Mouse (Mus musculus) forebrain, embryonic 14.5 days (tissue): Measurements from ENCODE around the gene Mt1. TPM values are rescaled to one million over a fixed set of nuclear protein-coding genes. Genes with fewer than 3 reads are reported as not detected.

Experiments used
- ATAC-seq: fragments of 200-750 bp; cut with Nextera tagmentation; 2 replicates; pipeline ENCODE4 v1.8.0; 2017; ENCODE audit warnings: mild to moderate bottlenecking, moderate library complexity
- DNase-seq: peaks from one replicate; pipeline ENCODE4 v3.0.0-alpha.2; 2015; ENCODE audit warnings: low spot score
- H3K27ac ChIP-seq: fragments of 300-500 bp; sonication (generic); 2 replicates; pipeline ENCODE4 v1.5.1; 2014; ENCODE audit warnings: low read depth, mild to moderate bottlenecking, control low read depth, low read length, moderate library complexity
- H3K27me3 ChIP-seq: fragments of 300-500 bp; sonication (generic); replicated peaks from 2 replicates; pipeline ENCODE4 v1.6.1; 2014; ENCODE audit warnings: low read length, control low read depth, mixed read lengths; ENCODE audit not compliant: control insufficient read depth, insufficient read depth
- H3K36me3 ChIP-seq: fragments of 300-500 bp; sonication (generic); 2 replicates; pipeline ENCODE4 v1.6.1; 2014; ENCODE audit warnings: low read length, control low read depth; ENCODE audit not compliant: control insufficient read depth, insufficient read depth
- H3K4me1 ChIP-seq: fragments of 300-500 bp; sonication (generic); 2 replicates; pipeline ENCODE4 v1.6.1; 2014; ENCODE audit warnings: antibody characterized with exemption, low read length, control low read depth; ENCODE audit not compliant: control insufficient read depth, insufficient read depth
- H3K4me2 ChIP-seq: fragments of 300-500 bp; sonication (generic); 2 replicates; pipeline ENCODE4 v1.6.1; 2014; ENCODE audit warnings: mild to moderate bottlenecking, control low read depth, low read length
- H3K4me3 ChIP-seq: fragments of 300-500 bp; sonication (generic); 2 replicates; pipeline ENCODE4 v1.5.1; 2014; ENCODE audit warnings: low read depth, low read length, control low read depth
- H3K9ac ChIP-seq: fragments of 300-500 bp; sonication (generic); 2 replicates; pipeline ENCODE4 v1.6.1; 2014; ENCODE audit warnings: mild to moderate bottlenecking, low read length, control low read depth, moderate library complexity
- H3K9me3 ChIP-seq: fragments of 300-500 bp; sonication (generic); replicated peaks from 2 replicates; pipeline ENCODE4 v1.6.1; 2016; ENCODE audit warnings: low read length, control low read depth, mixed read lengths; ENCODE audit not compliant: control insufficient read depth
- WGBS: fragments of 180-500 bp; shearing (Covaris S2); extraction: QIAGEN DNeasy Blood & Tissue Kit; methylation state at CpG from one replicate; pipeline ENCODE4 v1.1.7; 2014; 5-methylcytosine and 5-hydroxymethylcytosine counted together
- polyA plus RNA-seq: library from polyadenylated mRNA; unstranded; fragments of >200 nt; fragmentation: Nextera tagmentation; extraction: Ambion mirVana; gene quantifications from 2 replicates; pipeline ENCODE4 v1.2.1, GENCODE M21; 2014

Mt1 gene
- polyA plus RNA-seq, 1 experiment from 2014 or later, result 110 TPM

DNA sequence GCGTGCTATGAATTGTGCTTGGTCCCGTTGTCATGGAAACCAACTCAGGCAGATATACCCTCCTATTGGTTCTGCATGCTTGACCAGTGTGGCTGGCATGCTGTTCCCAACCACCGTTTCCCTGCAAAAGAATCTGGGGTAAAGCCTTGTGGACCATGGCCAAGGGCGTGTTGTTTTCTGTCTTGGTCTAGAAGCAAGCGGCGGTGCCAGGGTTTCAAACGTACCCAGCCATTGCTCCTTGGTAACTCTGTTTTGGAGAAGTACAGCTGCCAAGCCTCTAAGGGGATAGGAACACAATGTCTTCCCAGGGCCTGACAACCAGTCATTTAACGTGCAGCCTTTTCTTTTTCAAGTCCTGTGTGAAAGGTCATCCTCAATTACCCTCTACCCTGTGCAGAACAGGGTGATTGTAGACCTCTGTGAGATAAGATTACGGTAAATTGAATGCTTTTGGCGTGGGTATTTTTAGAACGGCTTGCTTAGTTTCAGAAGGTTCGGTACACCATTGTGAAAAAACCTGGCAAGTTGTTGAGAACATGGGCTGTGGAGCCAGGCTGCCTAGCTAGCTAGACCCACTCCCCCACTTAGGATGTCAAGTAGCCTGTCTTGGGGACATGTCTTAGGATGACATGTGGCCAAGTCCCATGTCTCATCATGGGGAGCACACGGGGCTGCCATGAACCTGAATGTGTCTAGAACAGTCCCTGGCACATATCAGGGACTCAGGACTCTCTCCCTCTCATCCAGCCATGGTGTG, 10.6 kb downstream of the Mt1 start:
- Histone ChIP-seq H3K4me1 (peaks cover 4% of the 10 kb centered on the region), H3K36me3 (no peaks in the 10 kb centered on the region), H3K4me3 (no peak overlapping the region), H3K4me2 (no peak overlapping the region), H3K27ac (no peak overlapping the region), H3K9me3 (no peaks in the 10 kb centered on the region), H3K9ac (no peak overlapping the region), H3K27me3 (peaks cover 13% of the 10 kb centered on the region)
- DNase-seq (peak; percentile 54), ATAC-seq (no peak; the same call in 1 of the 2 replicates)
- WGBS, result 73% methylated on average over 13 of the region's 13 CpGs

DNA sequence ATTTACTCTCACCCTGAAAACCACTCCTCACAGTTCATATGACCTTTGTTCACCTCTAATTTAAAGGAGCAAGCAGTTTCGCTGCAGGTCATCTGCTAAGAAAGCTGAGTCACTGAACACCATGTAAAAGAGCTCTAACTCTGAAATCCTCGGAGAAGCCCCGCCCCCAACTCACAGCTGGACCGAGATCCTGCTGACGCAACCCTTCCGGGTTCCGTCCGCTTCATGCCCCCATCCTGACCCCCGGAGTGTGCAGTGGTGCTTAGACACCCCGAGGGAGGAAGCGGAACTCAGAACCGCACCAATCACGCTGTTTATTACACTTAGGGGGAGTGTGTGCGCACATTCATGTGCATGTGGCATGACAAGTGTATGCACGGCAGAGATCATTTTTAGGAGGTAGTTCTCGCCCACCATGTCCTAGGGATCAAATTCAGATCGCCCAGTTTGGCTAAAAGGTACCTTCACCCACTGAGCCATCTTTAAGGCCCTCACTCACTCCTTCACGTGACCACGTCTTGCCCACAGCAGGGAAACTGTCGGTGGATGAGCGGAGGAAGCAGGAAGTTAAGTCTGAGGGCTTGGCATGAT, 12.3 kb downstream of the Mt1 start:
- ATAC-seq, result no peak
- DNase-seq, result no peak
- WGBS, result 33% methylated on average over 21 of the region's 21 CpGs

DNA sequence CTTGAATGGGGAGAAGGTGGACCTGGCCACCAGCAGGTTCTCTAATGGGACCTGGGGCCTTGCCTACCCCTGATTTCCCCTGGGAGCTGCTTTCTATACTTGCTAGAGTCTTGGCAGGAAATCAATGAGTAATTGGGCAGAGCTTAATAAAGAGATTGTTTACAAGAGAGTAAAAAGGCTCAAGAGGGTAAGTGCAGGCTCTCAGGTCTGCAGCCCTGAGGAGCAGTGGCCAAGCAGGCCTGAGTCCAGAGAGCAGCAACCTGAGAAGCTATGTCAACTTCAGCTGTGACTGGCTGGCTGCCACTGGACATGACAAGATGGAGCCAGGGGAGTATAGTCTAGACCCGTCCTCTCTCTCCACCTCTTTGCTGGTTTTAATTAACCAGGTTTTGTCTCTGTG, 14.0 kb downstream of the Mt1 start:
- H3K9me3 ChIP-seq, result no peaks in the 10 kb centered on the region
- no peak overlapping the region for H3K27ac ChIP-seq
- H3K27me3 ChIP-seq, result no peaks in the 10 kb centered on the region
- WGBS, result 32% methylated on average over 1 of the region's 1 CpGs
- DNase-seq, result peak; percentile 57
- H3K36me3 ChIP-seq, result no peaks in the 10 kb centered on the region
- ATAC-seq, result no peak
- no peak overlapping the region for H3K4me2 ChIP-seq
- H3K9ac ChIP-seq, result no peak overlapping the region
- no peak overlapping the region for H3K4me3 ChIP-seq
- H3K4me1 ChIP-seq, result peaks cover 4% of the 10 kb centered on the region

More for the DNA sequence above, 12.3 kb downstream of the Mt1 start:
- no peak overlapping the region for H3K9ac ChIP-seq
- peak overlapping the region; percentile 27; the same call in 1 of the 2 replicates for H3K4me2 ChIP-seq
- peaks cover 4% of the 10 kb centered on the region for H3K4me1 ChIP-seq
- H3K27me3 ChIP-seq, result peaks cover 4% of the 10 kb centered on the region; the same call in 1 of the 2 replicates
- H3K36me3 ChIP-seq, result no peaks in the 10 kb centered on the region
- no peaks in the 10 kb centered on the region for H3K9me3 ChIP-seq
- H3K27ac ChIP-seq, result no peak overlapping the region
- 0 out of 2 replicates have a peak overlapping the region, but pooled peaks have one; percentile 3 for H3K4me3 ChIP-seq

DNA sequence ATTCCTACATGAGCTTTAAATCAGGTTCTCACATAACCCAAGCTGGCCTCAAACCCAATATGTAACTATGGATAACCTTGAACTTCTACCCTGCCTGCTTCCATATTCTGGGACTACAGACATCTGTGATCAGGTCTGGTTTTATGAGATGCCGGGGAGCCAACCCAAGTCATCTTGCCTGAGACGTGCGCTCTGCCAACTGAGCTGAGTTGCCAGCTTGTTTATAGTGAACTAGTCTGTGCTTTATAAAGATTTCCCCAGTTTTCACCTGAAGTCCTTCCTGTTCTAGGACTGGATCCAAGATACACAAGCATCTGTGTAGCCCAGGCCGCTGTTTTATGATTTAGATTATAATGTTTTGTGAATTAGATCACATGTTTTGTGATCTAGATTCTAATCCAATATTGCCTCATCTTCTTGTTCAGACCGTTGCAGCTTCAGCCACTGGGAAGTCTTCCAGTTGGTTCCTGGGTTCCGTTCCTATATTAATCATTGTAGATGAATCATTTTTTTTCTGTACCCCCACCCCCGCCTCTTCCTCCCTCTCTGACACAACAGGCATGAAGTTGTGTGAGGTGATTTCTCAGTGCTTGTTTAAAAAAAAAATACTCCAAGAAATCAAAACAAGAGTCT, 15.8 kb downstream of the Mt1 start:
- ATAC-seq, result no peak
- 90% methylated on average over 7 of the region's 7 CpGs for WGBS
- H3K9ac ChIP-seq, result no peak overlapping the region

DNA sequence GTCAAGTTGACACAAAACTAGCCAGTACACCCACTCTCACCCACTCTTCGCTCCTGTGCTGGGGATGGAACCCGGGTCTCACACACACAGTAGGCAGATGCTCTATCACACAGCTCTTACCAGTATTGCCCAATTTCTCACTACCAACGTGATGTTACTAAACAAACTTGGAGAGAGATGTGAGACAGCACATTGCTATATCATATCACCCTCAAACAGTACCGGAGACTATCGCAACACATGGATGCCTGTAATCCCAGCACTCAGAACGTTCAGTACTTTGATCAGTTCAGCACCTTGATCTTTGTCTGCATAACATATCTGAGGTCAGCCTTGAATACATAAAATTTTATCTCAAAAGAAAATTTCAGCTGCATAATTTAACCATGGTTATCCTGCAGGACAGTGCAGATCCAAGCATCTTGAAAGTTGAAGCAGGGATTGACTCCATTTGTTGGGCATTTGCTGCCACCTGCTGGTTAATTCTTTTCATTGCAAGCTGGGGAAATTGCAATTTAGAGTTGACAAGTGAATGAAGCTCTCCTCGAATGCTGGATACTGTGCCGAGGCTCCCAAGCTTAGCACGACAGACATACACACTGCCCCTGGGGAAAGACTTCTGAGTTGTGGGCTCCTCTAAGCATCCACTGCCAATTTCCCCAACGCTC, 20.5 kb downstream of the Mt1 start:
- no peaks in the 10 kb centered on the region for H3K27me3 ChIP-seq
- H3K4me3 ChIP-seq, result no peak overlapping the region
- H3K36me3 ChIP-seq, result no peaks in the 10 kb centered on the region
- no peak overlapping the region for H3K4me2 ChIP-seq
- no peak overlapping the region for H3K9ac ChIP-seq
- no peaks in the 10 kb centered on the region for H3K9me3 ChIP-seq
- DNase-seq (peak; percentile 91), ATAC-seq (peak; percentile 62)
- H3K27ac ChIP-seq, result no peak overlapping the region
- 45% methylated on average over 10 of the region's 10 CpGs for WGBS
- no peaks in the 10 kb centered on the region for H3K4me1 ChIP-seq

More for the DNA sequence above, 15.8 kb downstream of the Mt1 start:
- Histone ChIP-seq H3K36me3 (no peaks in the 10 kb centered on the region), H3K4me1 (no peaks in the 10 kb centered on the region), H3K27me3 (no peaks in the 10 kb centered on the region), H3K4me2 (no peak overlapping the region), H3K27ac (no peak overlapping the region), H3K4me3 (no peak overlapping the region), H3K9me3 (no peaks in the 10 kb centered on the region)
- no peak for DNase-seq

DNA sequence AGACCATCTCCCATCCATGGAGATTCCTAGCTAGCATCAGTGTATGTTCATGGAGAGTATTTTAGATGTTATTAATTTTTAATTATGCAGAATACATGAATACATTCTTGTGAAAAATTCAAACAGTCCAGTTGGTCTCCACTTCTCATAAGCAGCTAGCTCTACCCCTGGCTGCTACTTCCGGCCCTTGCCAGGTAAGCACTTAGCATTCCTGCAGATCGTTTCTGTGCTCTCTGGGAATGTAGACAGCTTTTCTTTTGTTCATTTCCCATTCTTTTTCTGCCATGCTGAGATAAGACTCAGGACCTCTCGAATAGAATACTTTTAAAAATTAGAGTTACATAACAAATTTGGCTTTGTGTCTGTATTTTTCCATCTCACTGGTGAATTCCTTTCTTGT, 25.2 kb downstream of the Mt1 start:
- no peak overlapping the region for H3K9ac ChIP-seq
- no peak overlapping the region for H3K4me2 ChIP-seq
- no peaks in the 10 kb centered on the region for H3K27me3 ChIP-seq
- 60% methylated on average over 3 of the region's 3 CpGs for WGBS
- H3K36me3 ChIP-seq, result no peaks in the 10 kb centered on the region
- ATAC-seq (no peak), DNase-seq (no peak)
- no peaks in the 10 kb centered on the region for H3K9me3 ChIP-seq
- H3K4me3 ChIP-seq, result no peak overlapping the region
- H3K4me1 ChIP-seq, result no peaks in the 10 kb centered on the region
- H3K27ac ChIP-seq, result no peak overlapping the region

DNA sequence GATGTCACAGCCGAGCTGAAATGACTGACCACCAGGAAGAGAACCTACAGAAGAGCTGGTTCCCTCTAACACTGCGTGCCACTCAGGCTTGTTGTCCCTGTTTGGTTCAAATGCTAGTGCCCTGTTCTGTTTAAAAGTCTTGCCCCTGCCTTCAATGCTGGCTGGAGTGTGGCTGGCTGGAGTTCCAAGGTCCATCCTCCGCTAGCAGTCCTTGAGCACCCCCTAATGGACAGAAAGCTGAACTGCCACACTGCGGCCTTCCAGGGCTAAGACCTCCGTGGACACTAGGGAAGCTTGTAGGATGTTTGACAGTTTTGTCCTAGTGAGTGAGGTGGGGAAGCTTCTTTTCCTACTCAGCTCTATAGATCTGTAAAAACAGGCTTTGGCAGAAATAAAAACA, 26.9 kb downstream of the Mt1 start:
- peak; percentile 74 for DNase-seq
- Histone ChIP-seq H3K4me3 (no peak overlapping the region), H3K27ac (no peak overlapping the region), H3K9me3 (no peaks in the 10 kb centered on the region), H3K4me2 (no peak overlapping the region), H3K27me3 (no peaks in the 10 kb centered on the region), H3K9ac (no peak overlapping the region), H3K36me3 (no peaks in the 10 kb centered on the region), H3K4me1 (no peaks in the 10 kb centered on the region)
- ATAC-seq, result peak; percentile 58
- WGBS, result 15% methylated on average over 5 of the region's 5 CpGs

DNA sequence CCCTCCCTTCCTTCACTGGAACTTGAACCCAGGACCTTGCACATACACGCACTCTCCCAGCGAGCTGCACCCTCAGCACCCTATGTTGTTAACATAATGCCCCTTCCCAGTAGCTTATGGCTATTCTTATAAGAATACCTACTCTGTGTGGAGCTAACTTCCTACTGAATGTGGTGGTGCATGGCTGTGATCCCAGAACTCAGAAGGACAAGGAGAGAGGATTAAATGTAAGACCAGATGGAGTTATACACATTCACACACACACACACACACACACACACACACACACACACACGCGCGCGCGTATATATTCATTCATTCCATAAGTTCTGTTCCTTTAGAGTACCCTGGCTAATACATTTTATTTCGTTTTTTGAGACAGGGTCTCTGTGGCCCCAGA, 27.4 kb downstream of the Mt1 start:
- H3K4me2 ChIP-seq, result no peak overlapping the region
- H3K27ac ChIP-seq, result no peak overlapping the region
- H3K4me3 ChIP-seq, result no peak overlapping the region
- no peak for DNase-seq
- no peaks in the 10 kb centered on the region for H3K27me3 ChIP-seq
- 75% methylated on average over 8 of the region's 8 CpGs for WGBS
- 0 out of 2 replicates have a peak, but pooled peaks have one; percentile 32 for ATAC-seq
- H3K36me3 ChIP-seq, result no peaks in the 10 kb centered on the region
- H3K9me3 ChIP-seq, result no peaks in the 10 kb centered on the region
- H3K9ac ChIP-seq, result no peak overlapping the region
- no peaks in the 10 kb centered on the region for H3K4me1 ChIP-seq
